Mouse (Mus musculus): ENCODE results near the gene Ero1l. TPM values are rescaled to one million over a fixed set of nuclear protein-coding genes. Genes with fewer than 3 reads are reported as not detected.

The Ero1l gene
- total and polyA plus RNA-seq, 2 experiments from 2014 or later = 15.7 to 25.7 TPM

DNA sequence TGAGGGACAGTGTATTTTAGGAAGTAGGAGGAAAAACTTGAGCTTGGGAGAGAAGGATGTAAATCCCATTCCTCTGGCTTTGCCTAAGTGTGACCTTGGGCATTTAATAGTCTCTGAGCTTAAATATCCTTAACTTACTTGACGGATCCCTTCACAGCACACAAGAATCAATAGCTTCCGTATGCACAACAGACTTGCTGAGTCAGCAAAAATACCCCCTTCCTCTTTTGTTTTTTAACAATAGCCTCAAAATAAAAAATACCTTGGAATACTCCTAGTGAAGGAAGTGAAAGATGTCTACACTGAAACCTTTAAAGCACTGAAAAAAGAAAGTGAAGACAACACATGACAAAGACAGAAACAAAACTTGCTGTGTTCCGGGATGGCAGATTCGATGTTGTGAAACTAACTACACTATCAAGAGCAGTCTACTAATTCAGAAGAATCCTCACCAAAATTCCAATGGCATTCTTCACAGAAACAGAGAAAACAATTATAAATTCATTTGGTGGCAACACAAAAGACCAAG, 67.0 kb downstream of the Ero1l start:
- no peaks in the 10 kb centered on the region for H3K4me1 ChIP-seq (ENCODE audit: insufficient read depth, low read length)
- H3K27me3 ChIP-seq (ENCODE audit: insufficient read depth, low read length) = no peaks in the 10 kb centered on the region
- H3K36me3 ChIP-seq (ENCODE audit: insufficient read depth, low read length) = 0 out of 2 replicates have a peak, but pooled peaks cover 1% of the 10 kb centered on the region
- ATAC-seq = no peak
- no peaks in the 10 kb centered on the region for H3K9me3 ChIP-seq (ENCODE audit: low read length)
- H3K9ac ChIP-seq (replicated peaks; ENCODE audit: low read length) = no peak overlapping the region
- DNase-seq (ENCODE audit: low spot score) = no peak
- H3K27ac ChIP-seq = no peak overlapping the region
- TF ChIP-seq CTCF (IDR thresholded peaks at IDR 0.05; ENCODE audit: low read depth) = no peak
- no peak overlapping the region for H3K4me2 ChIP-seq (ENCODE audit: low read depth, low read length)
- 88% methylated on average over 4 of the region's 4 CpGs for WGBS
- no peak overlapping the region for H3K4me3 ChIP-seq (ENCODE audit: low read length)

DNA sequence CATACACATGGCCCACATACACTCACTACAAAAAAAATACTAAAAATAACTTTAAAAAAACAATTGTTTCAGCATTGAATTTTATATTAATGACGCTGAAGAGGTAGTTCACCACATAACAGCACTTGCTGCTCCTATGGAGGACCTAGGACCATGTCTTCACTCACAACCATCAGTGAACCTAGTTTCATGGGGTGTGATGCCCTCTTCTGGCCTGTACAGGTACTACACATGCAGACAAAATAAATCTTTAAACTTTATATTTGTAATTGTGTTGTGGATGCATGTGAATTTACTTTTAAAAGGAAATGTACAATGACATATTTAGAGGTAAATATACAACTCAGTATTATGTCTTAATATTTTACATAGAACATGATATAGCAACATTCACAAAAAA, 77.0 kb downstream of the Ero1l start:
- no peak for ATAC-seq
- Histone ChIP-seq H3K27ac (no peak overlapping the region), H3K4me1 (ENCODE audit: insufficient read depth, low read length) (no peaks in the 10 kb centered on the region), H3K9ac (replicated peaks; ENCODE audit: low read length) (no peak overlapping the region), H3K36me3 (ENCODE audit: insufficient read depth, low read length) (0 out of 2 replicates have a peak, but pooled peaks cover 1% of the 10 kb centered on the region), H3K4me3 (ENCODE audit: low read length) (no peak overlapping the region), H3K9me3 (ENCODE audit: low read length) (no peaks in the 10 kb centered on the region), H3K27me3 (ENCODE audit: insufficient read depth, low read length) (no peaks in the 10 kb centered on the region), H3K4me2 (ENCODE audit: low read depth, low read length) (no peak overlapping the region)
- 57% methylated on average over 1 of the region's 1 CpGs for WGBS
- TF ChIP-seq CTCF (IDR thresholded peaks at IDR 0.05; ENCODE audit: low read depth) = peak; percentile 64
- DNase-seq (ENCODE audit: low spot score) = no peak

DNA sequence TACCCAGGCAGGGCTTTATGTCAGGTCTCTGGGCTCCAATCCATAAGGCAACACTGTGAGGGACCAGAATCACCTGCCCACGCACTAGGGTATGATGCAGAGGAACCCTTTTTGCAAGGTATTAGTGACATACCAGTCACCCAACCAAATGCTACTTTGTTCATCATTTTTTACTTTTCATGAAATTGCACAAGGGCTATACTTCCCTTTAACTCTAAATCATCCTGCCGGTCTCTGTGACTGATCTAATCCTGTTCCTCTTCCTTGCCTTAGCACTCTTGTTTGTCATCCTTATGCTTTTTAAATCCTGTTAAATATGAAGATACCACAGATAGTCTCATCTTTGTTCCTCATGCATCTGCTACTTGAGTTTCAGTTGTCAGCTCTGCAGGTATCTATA, 79.5 kb downstream of the Ero1l start:
- Histone ChIP-seq H3K27ac (no peak overlapping the region), H3K36me3 (ENCODE audit: insufficient read depth, low read length) (no peaks in the 10 kb centered on the region), H3K4me1 (ENCODE audit: insufficient read depth, low read length) (no peaks in the 10 kb centered on the region), H3K27me3 (ENCODE audit: insufficient read depth, low read length) (no peaks in the 10 kb centered on the region), H3K9me3 (ENCODE audit: low read length) (no peaks in the 10 kb centered on the region), H3K4me2 (ENCODE audit: low read depth, low read length) (no peak overlapping the region), H3K9ac (replicated peaks; ENCODE audit: low read length) (no peak overlapping the region), H3K4me3 (ENCODE audit: low read length) (no peak overlapping the region)
- TF ChIP-seq CTCF (IDR thresholded peaks at IDR 0.05; ENCODE audit: low read depth) = no peak
- WGBS = 80% methylated on average over 2 of the region's 2 CpGs
- no peak for DNase-seq (ENCODE audit: low spot score)
- no peak for ATAC-seq

Other genes starting within 250 kb of the Ero1l start
- gene Gpr137c, start 99.1 kb downstream of the Ero1l start, total RNA-seq (2014; rRNA removed) = 61.4 and 72.2 TPM in 2 replicates
- 14.1 and 15.7 TPM in 2 replicates for gene Gpr137c, start 99.1 kb downstream of the Ero1l start, polyA plus RNA-seq (2015; fragmentation: Nextera tagmentation; extraction: Ambion mirVana)
- 40.9 and 54.2 TPM in 2 replicates for gene Txndc16, start 98.4 kb downstream of the Ero1l start, total RNA-seq (2014; rRNA removed)
- 33.6 and 33.7 TPM in 2 replicates for gene Txndc16, start 98.4 kb downstream of the Ero1l start, polyA plus RNA-seq (2015; fragmentation: Nextera tagmentation; extraction: Ambion mirVana)
- gene Psmc6, start 11.0 kb upstream of the Ero1l start, total RNA-seq (2014; rRNA removed) = 65.0 and 72.6 TPM in 2 replicates
- gene Psmc6, start 11.0 kb upstream of the Ero1l start, polyA plus RNA-seq (2015; fragmentation: Nextera tagmentation; extraction: Ambion mirVana) = 136 and 144 TPM in 2 replicates
- gene Styx, start 32.3 kb upstream of the Ero1l start, total RNA-seq (2014; rRNA removed) = 20.7 and 22.7 TPM in 2 replicates
- gene Styx, start 32.3 kb upstream of the Ero1l start, polyA plus RNA-seq (2015; fragmentation: Nextera tagmentation; extraction: Ambion mirVana) = 72.4 and 73.7 TPM in 2 replicates
- 12.7 and 13.9 TPM in 2 replicates for gene Gnpnat1, start 86.1 kb upstream of the Ero1l start, total RNA-seq (2014; rRNA removed)
- 21.1 and 21.5 TPM in 2 replicates for gene Gnpnat1, start 86.1 kb upstream of the Ero1l start, polyA plus RNA-seq (2015; fragmentation: Nextera tagmentation; extraction: Ambion mirVana)
- 30.0 and 31.6 TPM in 2 replicates for gene Fermt2, start 211.3 kb upstream of the Ero1l start, total RNA-seq (2014; rRNA removed)
- gene Fermt2, start 211.3 kb upstream of the Ero1l start, polyA plus RNA-seq (2015; fragmentation: Nextera tagmentation; extraction: Ambion mirVana) = 76.4 and 89.4 TPM in 2 replicates